Mouse (Mus musculus): Measurements from ENCODE around the gene Prdm15.

The Prdm15 gene

GRCm38 (mm10) chr16:97819532-97819931, 32.1 kb downstream of the Prdm15 start:
- DNase-seq (ENCODE audit: low spot score): no peak

- DNase-seq (ENCODE audit: low spot score): no peak
Observed at GRCm38 (mm10) chr16:97817414-97817813, 34.2 kb downstream of the Prdm15 start.

GRCm38 (mm10) chr16:97815269-97815668, 36.4 kb downstream of the Prdm15 start:
- DNase-seq (ENCODE audit: low spot score): no peak

GRCm38 (mm10) chr16:97814060-97814459, 37.6 kb downstream of the Prdm15 start:
- no peak for DNase-seq (ENCODE audit: low spot score)

- DNase-seq (ENCODE audit: low spot score): no peak
Observed at GRCm38 (mm10) chr16:97808881-97809280, 42.8 kb downstream of the Prdm15 start.

GRCm38 (mm10) chr16:97805646-97806045, 46.0 kb downstream of the Prdm15 start:
- no peak for DNase-seq (ENCODE audit: low spot score)

- peak; percentile 26 for DNase-seq (ENCODE audit: low spot score)
Observed at GRCm38 (mm10) chr16:97804680-97805547, 46.7 kb downstream of the Prdm15 start.

GRCm38 (mm10) chr16:97797950-97798869, 53.4 kb downstream of the Prdm15 start:
- no peak for DNase-seq (ENCODE audit: low spot score)

- no peak for DNase-seq (ENCODE audit: low spot score)
Observed at GRCm38 (mm10) chr16:97797212-97797611, 54.4 kb downstream of the Prdm15 start.

GRCm38 (mm10) chr16:97794256-97794655, 57.4 kb downstream of the Prdm15 start:
- no peak for DNase-seq (ENCODE audit: low spot score)

GRCm38 (mm10) chr16:97783057-97783456, 68.6 kb downstream of the Prdm15 start:
- DNase-seq (ENCODE audit: low spot score): no peak

GRCm38 (mm10) chr16:97778353-97779025, 73.2 kb downstream of the Prdm15 start:
- DNase-seq (ENCODE audit: low spot score): peak; percentile 19

- DNase-seq (ENCODE audit: low spot score): no peak
Observed at GRCm38 (mm10) chr16:97766501-97766900, 85.1 kb downstream of the Prdm15 start.

GRCm38 (mm10) chr16:97764626-97765025, 87.0 kb downstream of the Prdm15 start:
- no peak for DNase-seq (ENCODE audit: low spot score)

GRCm38 (mm10) chr16:97763990-97764340, 87.7 kb downstream of the Prdm15 start:
- no peak for DNase-seq (ENCODE audit: low spot score)

- no peak for DNase-seq (ENCODE audit: low spot score)
Observed at GRCm38 (mm10) chr16:97763061-97763989, 88.3 kb downstream of the Prdm15 start, which contains the start of gene Ripk4. Gene Ripk4 (minus strand): TSS chr16:97763787.

- DNase-seq (ENCODE audit: low spot score): no peak
Observed at GRCm38 (mm10) chr16:97761782-97762181, 89.9 kb downstream of the Prdm15 start.

GRCm38 (mm10) chr16:97759681-97760080, 92.0 kb downstream of the Prdm15 start:
- no peak for DNase-seq (ENCODE audit: low spot score)

- DNase-seq (ENCODE audit: low spot score): no peak
Observed at GRCm38 (mm10) chr16:97758288-97758687, 93.4 kb downstream of the Prdm15 start.

GRCm38 (mm10) chr16:97756460-97756859, 95.2 kb downstream of the Prdm15 start:
- DNase-seq (ENCODE audit: low spot score): no peak

- DNase-seq (ENCODE audit: low spot score): no peak
Observed at GRCm38 (mm10) chr16:97752316-97752941, 99.2 kb downstream of the Prdm15 start.

Measured in spleen, adult 12 weeks (tissue).